Mouse (Mus musculus): ENCODE measurements around the gene Kif26b. TPM values are rescaled to one million over a fixed set of nuclear protein-coding genes. Genes with fewer than 3 reads are reported as not detected.

The Kif26b gene
- polyA plus RNA-seq, 1 experiment from 2014 or later, result 32.0 TPM

DNA sequence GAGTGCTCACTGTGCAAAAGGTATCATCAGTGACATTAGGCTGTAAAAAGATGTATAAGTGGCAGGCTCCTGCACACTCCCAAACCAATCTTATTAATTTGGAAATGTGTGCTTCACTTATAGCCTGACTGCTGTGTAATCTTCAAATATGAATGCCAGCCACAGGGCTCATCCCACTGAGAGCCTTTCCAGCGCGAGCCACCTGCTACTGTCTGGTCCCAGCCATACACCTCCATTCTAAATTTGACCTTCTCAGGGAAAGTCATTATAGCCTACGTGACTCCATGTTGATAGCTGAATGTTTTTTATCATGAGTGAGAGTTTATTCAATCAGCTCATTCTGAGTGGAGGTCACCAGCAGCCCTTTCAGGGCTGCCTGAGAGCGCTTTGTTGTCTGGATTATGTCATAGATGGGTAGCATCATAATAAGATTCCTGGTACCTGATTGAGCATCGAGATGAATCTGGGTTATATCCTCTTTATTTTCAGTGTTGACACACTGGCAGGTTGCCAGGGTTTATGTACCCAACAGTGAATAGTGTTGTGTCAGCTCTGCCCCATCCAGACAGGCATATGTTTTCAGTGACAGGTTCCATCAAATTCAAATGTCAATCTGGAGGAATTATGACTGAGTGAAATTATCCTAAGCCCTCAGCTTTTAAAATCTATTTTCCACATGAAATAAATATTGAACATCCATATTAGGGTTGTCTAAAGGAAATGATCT lies 319.6 kb downstream of the Kif26b start:
- Histone ChIP-seq H3K36me3 (no peaks in the 10 kb centered on the region), H3K27me3 (no peaks in the 10 kb centered on the region), H3K4me2 (no peak overlapping the region), H3K4me3 (replicated peaks) (no peak overlapping the region), H3K27ac (no peak overlapping the region), H3K4me1 (replicated peaks) (peaks cover 11% of the 10 kb centered on the region; the same call in 1 of the 2 replicates), H3K9me3 (no peaks in the 10 kb centered on the region), H3K9ac (replicated peaks) (no peak overlapping the region)
- no peak for ATAC-seq (ENCODE audit: insufficient number of reproducible peaks, insufficient read depth, low FRiP score, low TSS enrichment, low read depth)
- 94% methylated on average over 5 of the region's 5 CpGs for WGBS

DNA sequence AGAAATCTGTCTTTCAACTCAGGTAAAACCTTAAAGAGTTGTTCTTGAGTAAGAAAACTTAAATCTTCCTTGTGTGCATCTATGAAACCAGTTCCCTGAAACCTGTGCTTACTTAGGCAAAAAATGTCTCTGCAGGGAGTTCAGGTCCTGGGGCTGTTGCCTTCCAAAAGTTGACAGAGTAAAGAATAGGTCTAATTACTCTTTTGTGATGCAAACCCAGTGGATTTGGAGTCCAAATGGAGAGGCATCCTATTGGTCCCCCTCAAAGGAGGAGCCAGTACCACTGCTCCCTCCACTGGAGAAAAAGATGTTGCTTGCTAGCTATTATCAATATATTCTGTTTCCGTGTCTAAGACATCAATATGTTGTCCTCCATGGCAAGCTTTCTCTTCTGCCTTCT lies 321.6 kb downstream of the Kif26b start:
- Histone ChIP-seq H3K27ac (no peak overlapping the region), H3K4me1 (replicated peaks) (peaks cover 20% of the 10 kb centered on the region), H3K9me3 (no peaks in the 10 kb centered on the region), H3K4me3 (replicated peaks) (no peak overlapping the region), H3K27me3 (no peaks in the 10 kb centered on the region), H3K36me3 (no peaks in the 10 kb centered on the region), H3K9ac (replicated peaks) (no peak overlapping the region), H3K4me2 (no peak overlapping the region)
- no peak for ATAC-seq (ENCODE audit: insufficient number of reproducible peaks, insufficient read depth, low FRiP score, low TSS enrichment, low read depth)
- 89% methylated on average over 1 of the region's 1 CpGs for WGBS

DNA sequence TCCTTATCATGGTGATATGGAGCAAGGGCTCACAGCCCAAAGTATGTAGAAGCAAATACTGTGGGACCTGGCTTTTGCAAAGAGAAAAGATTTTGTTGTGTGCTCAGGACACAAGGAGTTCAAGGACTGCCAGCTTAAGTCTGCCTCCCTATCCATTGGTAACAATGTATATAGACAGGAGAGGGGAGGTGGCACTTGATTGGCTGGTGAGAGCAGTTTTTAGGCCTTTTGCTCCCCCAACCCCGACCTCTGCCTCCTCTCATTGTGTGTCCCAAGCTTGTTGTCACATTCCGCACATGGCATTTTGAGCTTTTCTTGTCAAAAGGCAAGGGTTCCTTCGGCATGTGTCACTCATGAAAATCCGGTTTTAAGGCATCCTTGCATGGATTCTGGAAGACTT lies 326.0 kb downstream of the Kif26b start:
- ATAC-seq (ENCODE audit: insufficient number of reproducible peaks, insufficient read depth, low FRiP score, low TSS enrichment, low read depth), result no peak
- peaks cover 27% of the 10 kb centered on the region for H3K4me1 ChIP-seq (replicated peaks)
- H3K27ac ChIP-seq, result 0 out of 2 replicates have a peak overlapping the region, but pooled peaks have one; percentile 85
- no peaks in the 10 kb centered on the region for H3K27me3 ChIP-seq
- H3K4me3 ChIP-seq (replicated peaks), result no peak overlapping the region
- no peak overlapping the region for H3K4me2 ChIP-seq
- WGBS, result 85% methylated on average over 4 of the region's 4 CpGs
- no peak overlapping the region for H3K9ac ChIP-seq (replicated peaks)
- peaks cover 6% of the 10 kb centered on the region; the same call in 1 of the 2 replicates for H3K36me3 ChIP-seq
- no peaks in the 10 kb centered on the region for H3K9me3 ChIP-seq

DNA sequence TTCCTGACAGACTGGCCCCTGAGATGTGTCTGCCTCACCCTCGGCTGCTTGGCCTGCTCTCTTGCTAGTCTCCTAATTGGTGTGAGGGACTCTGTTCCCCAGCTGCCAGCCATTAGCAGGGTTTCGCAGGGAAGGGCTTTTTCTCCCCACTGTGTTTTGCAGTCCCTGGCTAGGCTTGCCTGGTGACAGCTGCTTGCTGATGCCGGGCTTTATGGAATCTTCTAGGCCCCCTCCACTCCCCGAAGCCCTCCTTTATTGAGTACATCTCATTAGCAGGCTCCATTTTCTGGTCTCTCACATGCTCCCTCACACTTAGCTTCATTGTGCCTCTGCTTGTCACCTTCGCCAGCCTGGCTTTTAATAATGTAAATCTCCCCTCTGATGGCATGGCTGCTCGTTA lies 327.0 kb downstream of the Kif26b start:
- Histone ChIP-seq H3K27me3 (no peaks in the 10 kb centered on the region), H3K4me1 (replicated peaks) (peaks cover 32% of the 10 kb centered on the region), H3K4me2 (no peak overlapping the region), H3K9ac (replicated peaks) (no peak overlapping the region), H3K36me3 (peaks cover 6% of the 10 kb centered on the region; the same call in 1 of the 2 replicates), H3K9me3 (no peaks in the 10 kb centered on the region), H3K27ac (peak overlapping the region; percentile 85), H3K4me3 (replicated peaks) (no peak overlapping the region)
- 21% methylated on average over 6 of the region's 6 CpGs for whole genome bisulfite sequencing
- ATAC-seq (ENCODE audit: insufficient number of reproducible peaks, insufficient read depth, low FRiP score, low TSS enrichment, low read depth), result peak; percentile 49; the same call in 1 of the 2 replicates

DNA sequence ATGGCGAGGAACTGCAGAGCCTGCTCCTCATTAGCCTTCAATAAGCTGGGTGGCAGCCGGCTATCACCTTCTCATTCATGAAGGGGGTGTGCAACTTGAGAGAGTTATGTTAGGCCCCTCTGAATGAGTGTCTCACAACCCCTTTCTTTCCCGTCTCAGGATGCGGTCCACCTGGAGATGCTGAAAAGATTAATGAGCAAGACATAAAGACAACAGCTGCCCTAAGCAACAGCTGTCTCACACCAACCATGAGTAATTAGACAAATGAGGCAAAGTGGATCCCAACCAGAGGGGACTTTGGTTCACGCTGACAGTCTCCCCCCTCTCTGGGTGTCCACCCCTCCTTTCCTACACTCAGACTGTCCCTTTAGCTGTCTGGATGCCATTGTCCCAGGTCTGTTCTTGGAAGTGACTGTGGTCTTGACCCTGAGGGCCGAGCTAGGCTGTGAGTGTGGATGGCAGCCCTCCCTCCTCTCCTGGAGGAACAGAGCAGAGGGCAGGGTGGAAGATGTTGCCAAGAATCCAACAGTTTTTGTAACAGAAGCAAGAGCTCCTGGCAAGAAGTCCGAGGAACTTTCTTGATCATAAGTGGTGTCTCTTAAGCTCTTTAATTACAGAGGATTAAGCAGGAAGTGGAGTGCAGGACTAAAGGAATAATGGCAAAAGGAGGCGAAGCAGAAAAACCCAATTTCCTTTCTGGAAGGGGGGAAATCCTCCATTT lies 331.9 kb downstream of the Kif26b start:
- 39% methylated on average over 8 of the region's 8 CpGs for WGBS
- peak overlapping the region; percentile 31; the same call in 1 of the 2 replicates for H3K27ac ChIP-seq

DNA sequence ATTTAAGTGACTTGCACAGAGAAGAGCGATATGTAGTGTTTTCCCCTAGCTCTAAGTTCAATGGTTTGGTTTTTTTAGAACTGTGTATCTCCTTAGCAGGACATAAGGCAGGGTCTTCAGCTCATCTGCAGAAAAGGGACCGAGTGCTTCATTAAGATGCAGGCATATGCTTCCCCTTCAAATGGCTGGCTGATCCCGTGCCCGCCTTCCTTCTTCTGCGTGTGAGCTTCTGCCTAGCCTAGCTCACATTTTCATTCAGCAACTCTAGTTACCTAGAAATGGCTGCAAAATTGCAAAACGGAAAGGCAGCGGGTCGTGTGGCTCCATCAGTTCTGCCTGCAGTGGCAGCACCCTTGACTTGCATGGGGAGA lies 332.5 kb downstream of the Kif26b start:
- no peak overlapping the region for H3K27ac ChIP-seq
- H3K4me1 ChIP-seq (replicated peaks), result peaks cover 15% of the 10 kb centered on the region
- H3K4me3 ChIP-seq (replicated peaks), result no peak overlapping the region
- H3K9me3 ChIP-seq, result no peaks in the 10 kb centered on the region
- ATAC-seq (ENCODE audit: insufficient number of reproducible peaks, insufficient read depth, low FRiP score, low TSS enrichment, low read depth), result no peak
- peaks cover 47% of the 10 kb centered on the region for H3K36me3 ChIP-seq
- WGBS, result 86% methylated on average over 8 of the region's 8 CpGs
- H3K9ac ChIP-seq (replicated peaks), result no peak overlapping the region
- no peak overlapping the region for H3K4me2 ChIP-seq
- H3K27me3 ChIP-seq, result no peaks in the 10 kb centered on the region

More for the DNA sequence above, 331.9 kb downstream of the Kif26b start:
- Histone ChIP-seq H3K4me1 (replicated peaks) (peaks cover 21% of the 10 kb centered on the region), H3K4me3 (replicated peaks) (no peak overlapping the region), H3K9ac (replicated peaks) (no peak overlapping the region), H3K9me3 (no peaks in the 10 kb centered on the region), H3K4me2 (no peak overlapping the region), H3K27me3 (no peaks in the 10 kb centered on the region), H3K36me3 (peaks cover 42% of the 10 kb centered on the region)
- ATAC-seq (ENCODE audit: insufficient number of reproducible peaks, insufficient read depth, low FRiP score, low TSS enrichment, low read depth), result no peak

DNA sequence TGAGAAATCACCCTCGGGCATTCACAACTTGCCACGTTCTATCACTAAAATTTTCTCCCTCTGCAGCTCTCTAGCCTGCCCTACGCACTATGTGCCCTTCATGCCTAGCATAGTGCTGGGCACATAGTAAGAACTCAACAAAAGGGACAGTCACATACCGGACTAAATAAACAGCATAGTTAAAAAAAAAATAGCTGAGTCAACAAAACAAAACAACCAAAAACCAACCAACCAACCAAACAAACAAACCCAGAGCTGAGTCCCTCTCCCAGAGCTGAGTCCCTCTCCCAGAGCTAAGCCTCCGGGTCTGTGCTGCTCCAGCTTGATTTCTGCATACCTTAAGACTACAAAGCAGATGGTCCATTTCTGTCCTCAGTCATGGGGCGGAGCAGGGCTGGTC lies 334.8 kb downstream of the Kif26b start:
- no peaks in the 10 kb centered on the region for H3K9me3 ChIP-seq
- ATAC-seq (ENCODE audit: insufficient number of reproducible peaks, insufficient read depth, low FRiP score, low TSS enrichment, low read depth), result no peak
- no peak overlapping the region for H3K27ac ChIP-seq
- no peak overlapping the region for H3K9ac ChIP-seq (replicated peaks)
- H3K4me2 ChIP-seq, result no peak overlapping the region
- peaks cover 66% of the 10 kb centered on the region for H3K36me3 ChIP-seq
- no peak overlapping the region for H3K4me3 ChIP-seq (replicated peaks)
- 86% methylated on average over 6 of the region's 6 CpGs for WGBS
- H3K4me1 ChIP-seq (replicated peaks), result peaks cover 24% of the 10 kb centered on the region
- H3K27me3 ChIP-seq, result no peaks in the 10 kb centered on the region

DNA sequence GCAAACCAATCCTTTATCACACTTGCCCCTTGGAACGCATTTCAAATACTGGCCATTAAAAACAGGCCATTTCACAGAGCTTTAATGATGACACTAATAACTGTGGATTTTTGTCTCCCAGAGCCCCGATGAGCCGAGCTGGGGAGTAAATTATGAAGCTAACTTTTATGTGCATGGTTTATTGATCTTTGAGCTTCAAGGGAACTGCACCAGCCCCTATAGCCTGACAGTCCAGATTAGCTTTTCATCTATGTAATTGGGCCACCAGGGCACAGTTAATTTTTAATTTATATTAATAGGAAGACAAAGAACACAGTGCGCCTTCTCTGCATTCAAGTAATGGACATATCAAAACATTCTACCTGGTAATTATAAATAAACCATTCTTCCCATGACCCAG lies 335.4 kb downstream of the Kif26b start:
- no peak overlapping the region for H3K9ac ChIP-seq (replicated peaks)
- H3K27ac ChIP-seq, result no peak overlapping the region
- 72% methylated on average over 4 of the region's 4 CpGs for WGBS
- no peaks in the 10 kb centered on the region for H3K27me3 ChIP-seq
- no peaks in the 10 kb centered on the region for H3K9me3 ChIP-seq
- peaks cover 30% of the 10 kb centered on the region for H3K4me1 ChIP-seq (replicated peaks)
- no peak overlapping the region for H3K4me2 ChIP-seq
- no peak for ATAC-seq (ENCODE audit: insufficient number of reproducible peaks, insufficient read depth, low FRiP score, low TSS enrichment, low read depth)
- peaks cover 68% of the 10 kb centered on the region for H3K36me3 ChIP-seq
- H3K4me3 ChIP-seq (replicated peaks), result no peak overlapping the region

DNA sequence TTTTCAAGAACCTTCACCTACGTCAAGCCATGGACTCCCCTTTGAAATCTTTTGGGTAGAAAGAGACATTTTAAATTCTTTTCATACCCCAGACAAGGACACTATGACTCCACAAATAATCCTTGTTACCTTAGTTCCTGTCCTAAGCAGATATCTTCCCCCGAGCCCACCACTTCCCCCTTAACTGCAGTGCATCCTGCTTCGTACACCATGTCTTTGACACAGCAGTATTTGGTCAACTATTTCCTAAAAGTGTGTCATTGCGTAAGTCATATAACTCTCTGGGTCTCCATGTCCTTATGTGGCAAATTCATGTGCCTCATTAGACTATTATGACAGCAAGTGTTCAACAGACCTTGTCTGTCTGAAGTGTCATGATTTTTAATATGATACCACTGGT lies 337.8 kb downstream of the Kif26b start:
- no peak overlapping the region for H3K9ac ChIP-seq (replicated peaks)
- H3K4me3 ChIP-seq (replicated peaks), result no peak overlapping the region
- no peaks in the 10 kb centered on the region for H3K9me3 ChIP-seq
- peaks cover 61% of the 10 kb centered on the region for H3K36me3 ChIP-seq
- H3K4me1 ChIP-seq (replicated peaks), result peaks cover 49% of the 10 kb centered on the region
- H3K27me3 ChIP-seq, result no peaks in the 10 kb centered on the region
- ATAC-seq (ENCODE audit: insufficient number of reproducible peaks, insufficient read depth, low FRiP score, low TSS enrichment, low read depth), result no peak
- no peak overlapping the region for H3K4me2 ChIP-seq
- no peak overlapping the region for H3K27ac ChIP-seq
- 88% methylated on average over 4 of the region's 4 CpGs for WGBS

DNA sequence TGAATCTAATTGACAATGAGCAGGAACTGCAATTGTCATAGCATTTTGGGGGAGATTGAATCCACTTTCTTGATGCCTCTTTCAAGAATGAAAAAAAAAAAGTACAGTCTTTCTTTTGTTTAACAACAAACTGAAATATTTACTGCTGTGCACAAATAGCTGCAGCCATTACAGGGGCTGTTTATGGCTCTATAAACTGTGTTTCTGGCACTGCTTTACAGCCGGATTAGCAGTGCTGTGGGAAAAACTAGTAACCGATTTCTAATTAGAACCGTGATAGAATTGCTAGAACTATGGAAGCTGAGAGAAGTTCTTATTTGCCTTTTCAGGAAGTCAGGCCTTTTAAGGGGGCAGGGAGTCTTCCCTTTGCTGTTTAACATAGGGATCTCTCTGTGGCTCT lies 342.1 kb downstream of the Kif26b start:
- peaks cover 60% of the 10 kb centered on the region for H3K36me3 ChIP-seq
- H3K9ac ChIP-seq (replicated peaks), result no peak overlapping the region
- ATAC-seq (ENCODE audit: insufficient number of reproducible peaks, insufficient read depth, low FRiP score, low TSS enrichment, low read depth), result no peak
- WGBS, result 17% methylated on average over 3 of the region's 3 CpGs
- peaks cover 67% of the 10 kb centered on the region for H3K4me1 ChIP-seq (replicated peaks)
- H3K27ac ChIP-seq, result peak overlapping the region; percentile 82
- no peaks in the 10 kb centered on the region for H3K9me3 ChIP-seq
- no peak overlapping the region for H3K4me3 ChIP-seq (replicated peaks)
- H3K4me2 ChIP-seq, result peak overlapping the region; percentile 5; the same call in 1 of the 2 replicates
- H3K27me3 ChIP-seq, result no peaks in the 10 kb centered on the region

DNA sequence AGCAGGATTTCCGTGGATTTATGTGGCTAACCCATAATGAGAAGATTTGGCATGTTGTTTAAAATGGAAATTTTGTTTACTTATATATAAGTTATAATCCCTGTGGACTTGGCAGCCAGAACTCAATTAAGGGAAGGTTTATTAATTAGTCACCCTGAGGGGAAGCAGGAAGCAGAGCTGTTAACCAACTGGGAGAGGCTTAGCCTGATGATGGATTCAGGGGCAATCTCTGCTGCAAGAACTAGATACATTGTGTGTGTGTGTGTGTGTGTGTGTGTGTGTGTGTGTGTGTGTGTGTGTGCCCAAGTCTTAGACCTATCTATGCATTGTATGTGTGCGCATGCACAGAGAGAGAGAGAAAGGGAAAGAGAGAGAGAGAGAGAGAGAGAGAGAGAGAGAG lies 348.0 kb downstream of the Kif26b start:
- Histone ChIP-seq H3K9me3 (no peaks in the 10 kb centered on the region), H3K36me3 (peaks cover 75% of the 10 kb centered on the region), H3K9ac (replicated peaks) (no peak overlapping the region), H3K27ac (no peak overlapping the region), H3K4me2 (no peak overlapping the region), H3K4me3 (replicated peaks) (no peak overlapping the region), H3K4me1 (replicated peaks) (peaks cover 33% of the 10 kb centered on the region), H3K27me3 (no peaks in the 10 kb centered on the region)
- 40% methylated on average over 2 of the region's 2 CpGs for WGBS
- no peak for ATAC-seq (ENCODE audit: insufficient number of reproducible peaks, insufficient read depth, low FRiP score, low TSS enrichment, low read depth)
